Mouse (Mus musculus) heart, embryonic 16.5 days (tissue): ENCODE measurements around the gene Hbb-y. TPM values are rescaled to one million over a fixed set of nuclear protein-coding genes. Genes with fewer than 3 reads are reported as not detected.
"Not testable (repeated sequence)": the region's sequence is repeated elsewhere in the genome, so short reads cannot be mapped to it uniquely, and the experiment has no call there.

Experiments
- ATAC-seq: fragments of 200-750 bp; cut with Nextera tagmentation; replicated peaks from 2 replicates; pipeline ENCODE4 v1.8.0; 2017; ENCODE audit warnings: moderate number of reproducible peaks; ENCODE audit not compliant: insufficient read depth, low FRiP score; ENCODE audit errors: extremely low read depth
- H3K27ac ChIP-seq: fragments of 300-500 bp; sonication (generic); 2 replicates; pipeline ENCODE4 v1.5.1; 2014; ENCODE audit warnings: mild to moderate bottlenecking, low read length, control low read depth, moderate library complexity
- H3K27me3 ChIP-seq: fragments of 300-500 bp; sonication (generic); 2 replicates; pipeline ENCODE4 v1.6.1; 2014; ENCODE audit warnings: low read length, mixed read lengths; ENCODE audit not compliant: control insufficient read depth, insufficient read depth
- H3K36me3 ChIP-seq: fragments of 300-500 bp; sonication (generic); 2 replicates; pipeline ENCODE4 v1.6.1; 2014; ENCODE audit not compliant: control insufficient read depth, insufficient read depth
- H3K4me1 ChIP-seq: fragments of 300-500 bp; sonication (generic); 2 replicates; pipeline ENCODE4 v1.6.1; 2014; ENCODE audit warnings: low read length, mixed read lengths; ENCODE audit not compliant: control insufficient read depth, insufficient read depth
- H3K4me2 ChIP-seq: fragments of 300-500 bp; sonication (generic); 2 replicates; pipeline ENCODE4 v1.6.1; 2014; ENCODE audit warnings: low read depth, mild to moderate bottlenecking, control low read depth, low read length
- H3K4me3 ChIP-seq: fragments of 300-500 bp; sonication (generic); 2 replicates; pipeline ENCODE4 v1.5.1; 2014; ENCODE audit warnings: mild to moderate bottlenecking, control low read depth, low read length
- H3K9ac ChIP-seq: fragments of 300-500 bp; sonication (generic); 2 replicates; pipeline ENCODE4 v1.6.1; 2014; ENCODE audit warnings: low read length, control low read depth
- H3K9me3 ChIP-seq: fragments of 300-500 bp; sonication (generic); replicated peaks from 2 replicates; pipeline ENCODE4 v1.6.1; 2016; ENCODE audit warnings: low read length; ENCODE audit not compliant: control insufficient read depth
- WGBS: fragments of 180-500 bp; shearing (Covaris S2); extraction: QIAGEN DNeasy Blood & Tissue Kit; methylation state at CpG from one replicate; pipeline ENCODE4 v1.1.7; 2014; 5-methylcytosine and 5-hydroxymethylcytosine counted together
- polyA plus RNA-seq: library from polyadenylated mRNA; unstranded; fragments of >200 nt; fragmentation: Nextera tagmentation; extraction: Ambion mirVana; gene quantifications from 2 replicates; pipeline ENCODE4 v1.2.1, GENCODE M21; 2015

The Hbb-y gene
- polyA plus RNA-seq, 1 experiment from 2014 or later = 147 TPM

GRCm38 (mm10) chr7:103824597-103824996 lies 28.4 kb downstream of the Hbb-y start:
- Histone ChIP-seq H3K4me2 (no peak overlapping the region), H3K4me1 (no peaks in the 10 kb centered on the region), H3K9me3 (no peaks in the 10 kb centered on the region), H3K4me3 (no peak overlapping the region), H3K27ac (no peak overlapping the region), H3K27me3 (no peaks in the 10 kb centered on the region), H3K36me3 (no peaks in the 10 kb centered on the region), H3K9ac (no peak overlapping the region)
- WGBS = 79% methylated on average over 2 of the region's 2 CpGs
- ATAC-seq = no peak

DNA sequence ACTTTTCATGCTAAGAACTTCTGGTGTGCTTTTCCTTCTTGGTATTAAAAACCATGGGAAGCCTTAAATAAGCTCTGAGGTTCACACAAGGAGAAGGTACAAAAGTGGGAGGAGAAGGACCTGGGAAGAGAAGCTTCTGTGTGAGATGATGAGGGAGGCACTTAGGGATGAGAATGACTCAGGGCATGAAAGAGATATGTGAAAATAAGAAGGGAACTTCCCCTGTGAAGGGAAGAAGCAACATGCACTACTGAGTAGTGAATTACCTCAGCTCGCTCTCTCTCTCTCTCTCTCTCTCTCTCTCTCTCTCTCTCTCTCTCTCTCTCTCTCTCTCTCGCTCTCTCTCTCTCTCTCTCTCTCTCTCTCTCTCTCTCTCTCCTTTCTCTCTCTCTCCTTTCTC lies 37.9 kb downstream of the Hbb-y start:
- WGBS = no CpG with 5 or more reads among the region's 2 CpGs
- not testable (repeated sequence) for H3K36me3 ChIP-seq, H3K9me3 ChIP-seq, ATAC-seq, H3K4me1 ChIP-seq, H3K4me3 ChIP-seq, H3K4me2 ChIP-seq, H3K9ac ChIP-seq, H3K27me3 ChIP-seq, H3K27ac ChIP-seq

DNA sequence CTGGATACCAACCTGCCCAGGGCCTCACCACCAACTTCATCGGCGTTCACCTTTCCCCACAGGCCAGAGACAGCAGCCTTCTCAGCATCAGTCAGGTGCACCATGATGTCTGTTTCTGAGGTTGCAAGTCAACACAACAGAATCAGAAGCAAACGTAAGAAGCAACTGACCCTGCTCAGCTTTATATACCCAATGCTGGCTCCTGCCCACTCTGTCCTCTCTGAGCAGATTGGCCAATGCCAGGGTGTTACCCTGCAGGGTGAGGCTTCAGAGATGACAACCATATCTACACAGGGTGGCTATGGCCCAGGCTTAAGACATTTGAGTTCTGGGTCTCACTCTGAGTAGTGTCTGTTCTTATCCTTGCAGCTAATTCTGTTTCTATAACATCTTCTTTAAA lies 39.2 kb downstream of the Hbb-y start, which contains the start of gene Hbb-bt:
Gene Hbb-bt, minus strand, starts transcription at position 231 of the 400 bp plus-strand sequence.
- Histone ChIP-seq H3K4me3 (no peak within 1 kb of the TSS), H3K4me2 (no peak within 1 kb of the TSS), H3K27ac (no peak within 1 kb of the TSS), H3K4me1 (no peaks in the 10 kb centered on the region), H3K9me3 (no peaks in the 10 kb centered on the region), H3K9ac (no peak within 1 kb of the TSS), H3K27me3 (no peaks in the 10 kb centered on the region), H3K36me3 (no peaks in the 10 kb centered on the region)
- ATAC-seq = no peak
- 80% methylated on average over 3 of the region's 3 CpGs for WGBS

DNA sequence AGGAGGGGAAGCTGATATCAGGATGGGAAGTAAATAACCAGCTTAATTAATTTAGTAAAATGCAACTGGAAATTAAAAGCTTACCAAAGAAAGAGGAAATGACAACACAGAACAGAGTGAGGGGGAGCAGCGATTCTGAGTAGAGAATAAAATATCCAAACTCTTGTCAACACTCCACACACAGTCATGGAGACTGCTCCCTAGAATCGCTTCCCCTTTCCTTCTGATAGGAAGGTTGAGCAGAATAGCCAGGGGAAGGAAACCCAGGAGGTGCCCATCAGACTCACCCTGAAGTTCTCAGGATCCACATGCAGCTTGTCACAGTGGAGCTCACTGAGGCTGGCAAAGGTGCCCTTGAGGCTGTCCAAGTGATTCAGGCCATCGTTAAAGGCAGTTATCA lies 39.9 kb downstream of the Hbb-y start:
- H3K9ac ChIP-seq, H3K27ac ChIP-seq, ATAC-seq, H3K27me3 ChIP-seq, H3K4me1 ChIP-seq, H3K4me3 ChIP-seq, H3K4me2 ChIP-seq, H3K36me3 ChIP-seq, H3K9me3 ChIP-seq: not testable (repeated sequence)
- no CpG with 5 or more reads among the region's 3 CpGs for WGBS

- no peaks in the 10 kb centered on the region for H3K27me3 ChIP-seq
- no peak for ATAC-seq
- H3K9me3 ChIP-seq = no peaks in the 10 kb centered on the region
- WGBS = 44% methylated on average over 1 of the region's 1 CpGs
- H3K27ac ChIP-seq = no peak overlapping the region
- H3K4me2 ChIP-seq = no peak overlapping the region
- H3K4me3 ChIP-seq = no peak overlapping the region
- no peak overlapping the region for H3K9ac ChIP-seq
- H3K36me3 ChIP-seq = no peaks in the 10 kb centered on the region
- no peaks in the 10 kb centered on the region for H3K4me1 ChIP-seq
Observed at GRCm38 (mm10) chr7:103812174-103812573, 40.8 kb downstream of the Hbb-y start.

GRCm38 (mm10) chr7:103811223-103811845 lies 41.7 kb downstream of the Hbb-y start:
- Histone ChIP-seq H3K27me3 (no peaks in the 10 kb centered on the region), H3K9me3 (no peaks in the 10 kb centered on the region), H3K36me3 (no peaks in the 10 kb centered on the region), H3K27ac (no peak overlapping the region), H3K9ac (no peak overlapping the region), H3K4me3 (no peak overlapping the region), H3K4me2 (no peak overlapping the region), H3K4me1 (no peaks in the 10 kb centered on the region)
- no peak for ATAC-seq
- 50% methylated on average over 1 of the region's 1 CpGs for WGBS

DNA sequence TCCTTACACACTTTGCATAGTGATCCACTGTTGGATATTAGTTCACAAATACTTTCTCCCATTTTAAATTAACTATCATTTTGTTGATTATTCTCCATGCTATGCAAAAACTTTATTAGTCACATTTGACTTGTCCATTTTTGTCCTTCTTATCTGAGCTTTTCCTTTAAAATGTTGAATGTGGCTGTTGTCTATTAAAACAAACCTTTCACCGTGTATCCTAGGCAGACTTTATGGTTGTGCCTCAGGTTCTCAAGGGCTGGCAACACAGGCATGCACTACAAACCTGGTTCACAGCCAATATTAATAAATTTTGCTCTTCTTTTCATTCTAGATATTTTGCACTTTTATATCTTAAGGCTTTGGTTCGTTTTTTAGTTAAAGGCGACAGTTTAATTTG lies 42.3 kb downstream of the Hbb-y start:
- Histone ChIP-seq H3K36me3 (no peaks in the 10 kb centered on the region), H3K4me3 (no peak overlapping the region), H3K4me2 (no peak overlapping the region), H3K9ac (no peak overlapping the region), H3K9me3 (no peaks in the 10 kb centered on the region), H3K27me3 (no peaks in the 10 kb centered on the region), H3K27ac (no peak overlapping the region), H3K4me1 (no peaks in the 10 kb centered on the region)
- 71% methylated on average over 3 of the region's 3 CpGs for whole genome bisulfite sequencing
- ATAC-seq = no peak

GRCm38 (mm10) chr7:103810296-103810695 lies 42.7 kb downstream of the Hbb-y start:
- ATAC-seq = no peak
- Histone ChIP-seq H3K4me3 (no peak overlapping the region), H3K27ac (no peak overlapping the region), H3K36me3 (no peaks in the 10 kb centered on the region), H3K9me3 (no peaks in the 10 kb centered on the region), H3K9ac (no peak overlapping the region), H3K4me2 (no peak overlapping the region), H3K27me3 (no peaks in the 10 kb centered on the region), H3K4me1 (no peaks in the 10 kb centered on the region)
- 80% methylated on average over 1 of the region's 1 CpGs for WGBS

GRCm38 (mm10) chr7:103809801-103810155 lies 43.2 kb downstream of the Hbb-y start:
- Histone ChIP-seq H3K36me3 (no peaks in the 10 kb centered on the region), H3K4me3 (no peak overlapping the region), H3K27me3 (no peaks in the 10 kb centered on the region), H3K9me3 (no peaks in the 10 kb centered on the region), H3K27ac (no peak overlapping the region), H3K9ac (no peak overlapping the region), H3K4me2 (no peak overlapping the region), H3K4me1 (no peaks in the 10 kb centered on the region)
- no peak for ATAC-seq
- WGBS = 48% methylated on average over 1 of the region's 1 CpGs
